Mouse (Mus musculus) heart, postnatal 0 days (tissue): Measurements from ENCODE around the gene Eef1akmt3. TPM values are rescaled to one million over a fixed set of nuclear protein-coding genes. Genes with fewer than 3 reads are reported as not detected.

Experiments used
- ATAC-seq: fragments of 200-750 bp; cut with Nextera tagmentation; 2 replicates; pipeline ENCODE4 v1.8.0; 2017; ENCODE audit warnings: low read depth, moderate number of reproducible peaks, moderate library complexity; ENCODE audit not compliant: insufficient read depth
- DNase-seq: peaks from one replicate; pipeline ENCODE4 v3.0.0-alpha.2; 2016; ENCODE audit warnings: low spot score
- H3K27ac ChIP-seq: fragments of 300-500 bp; sonication (generic); 2 replicates; pipeline ENCODE4 v1.5.1; 2014; ENCODE audit warnings: low read depth, mild to moderate bottlenecking
- H3K27me3 ChIP-seq: fragments of 300-500 bp; sonication (generic); 2 replicates; pipeline ENCODE4 v1.6.1; 2014; ENCODE audit warnings: low read length, mixed read lengths; ENCODE audit not compliant: control insufficient read depth, insufficient read depth
- H3K36me3 ChIP-seq: fragments of 300-500 bp; sonication (generic); replicated peaks from 2 replicates; pipeline ENCODE4 v1.6.1; 2014; ENCODE audit warnings: low read length, mixed read lengths; ENCODE audit not compliant: control insufficient read depth, insufficient read depth
- H3K4me1 ChIP-seq: fragments of 300-500 bp; sonication (generic); 2 replicates; pipeline ENCODE4 v1.6.1; 2014; ENCODE audit warnings: antibody characterized with exemption; ENCODE audit not compliant: control insufficient read depth, insufficient read depth
- H3K4me2 ChIP-seq: fragments of 300-500 bp; sonication (generic); 2 replicates; pipeline ENCODE4 v1.6.1; 2014; ENCODE audit warnings: low read depth, mild to moderate bottlenecking, low read length, moderate library complexity
- H3K4me3 ChIP-seq: fragments of 300-500 bp; sonication (generic); 2 replicates; pipeline ENCODE4 v1.5.1; 2014; ENCODE audit warnings: low read depth, low read length
- H3K9ac ChIP-seq: fragments of 300-500 bp; sonication (generic); replicated peaks from 2 replicates; pipeline ENCODE4 v1.6.1; 2014; ENCODE audit warnings: low read depth, low read length, mixed read lengths
- H3K9me3 ChIP-seq: fragments of 300-500 bp; sonication (generic); replicated peaks from 2 replicates; pipeline ENCODE4 v1.6.1; 2016; ENCODE audit warnings: low read length; ENCODE audit not compliant: control insufficient read depth
- CTCF ChIP-seq: IDR thresholded peaks from 2 replicates; pipeline ENCODE4 v1.5.1; 2016; ENCODE audit warnings: antibody characterized with exemption, control low read depth, low read depth
- EP300 ChIP-seq: IDR thresholded peaks from 2 replicates; pipeline ENCODE4 v1.6.1; 2016; ENCODE audit warnings: antibody characterized with exemption, low read depth
- WGBS: fragments of 180-500 bp; shearing (Covaris S2); extraction: QIAGEN DNeasy Blood & Tissue Kit; methylation state at CpG from one replicate; pipeline ENCODE4 v1.1.7; 2014; 5-methylcytosine and 5-hydroxymethylcytosine counted together
- polyA plus RNA-seq: library from polyadenylated mRNA; unstranded; fragments of >200 nt; fragmentation: Nextera tagmentation; extraction: Ambion mirVana; gene quantifications from 2 replicates; pipeline ENCODE4 v1.2.1, GENCODE M21; 2015
- total RNA-seq: library from RNA; depleted of rRNA; stranded (reverse); fragments of >200 nt; gene quantifications from 2 replicates; pipeline ENCODE4 v1.2.3, GENCODE M21; 2014; ENCODE audit warnings: low replicate concordance

The Eef1akmt3 gene
- total and polyA plus RNA-seq, 2 experiments from 2014 or later, result 0.18 TPM; not detected in 1

DNA sequence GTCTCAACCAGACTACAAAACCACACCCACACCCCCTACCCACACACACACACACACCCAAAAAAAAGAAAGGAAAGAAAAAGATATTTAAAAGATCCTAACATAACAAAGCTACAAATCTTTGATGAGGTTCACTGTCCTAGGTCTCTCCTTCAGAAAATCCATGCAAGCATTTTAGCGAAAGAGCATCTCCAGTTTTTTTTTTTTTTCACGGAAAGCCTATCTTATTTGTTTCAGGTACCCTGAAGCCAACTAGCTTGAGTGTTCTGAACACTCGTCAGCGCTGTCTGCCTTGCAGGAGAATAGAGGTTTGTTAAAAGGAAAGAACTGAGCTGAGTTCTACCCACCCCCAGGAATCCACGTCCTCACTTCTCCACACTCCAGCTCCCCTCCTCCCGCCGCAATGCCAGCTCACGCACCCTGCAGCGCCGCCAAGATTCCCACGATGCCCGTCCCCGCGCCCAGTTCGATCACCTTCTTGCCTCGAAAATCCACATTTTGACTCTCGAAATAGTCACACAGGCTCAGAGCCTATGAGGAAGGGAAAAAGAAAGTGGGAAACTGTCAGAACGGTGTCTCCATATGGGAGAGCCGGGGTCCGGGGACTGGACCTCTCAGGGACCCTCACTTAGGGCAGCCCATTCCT lies 621 bp downstream of the Eef1akmt3 start:
- 1% methylated on average over 20 of the region's 20 CpGs for WGBS
- peaks cover 7% of the 10 kb centered on the region; the same call in 1 of the 2 replicates for H3K36me3 ChIP-seq
- no peak for ATAC-seq

DNA sequence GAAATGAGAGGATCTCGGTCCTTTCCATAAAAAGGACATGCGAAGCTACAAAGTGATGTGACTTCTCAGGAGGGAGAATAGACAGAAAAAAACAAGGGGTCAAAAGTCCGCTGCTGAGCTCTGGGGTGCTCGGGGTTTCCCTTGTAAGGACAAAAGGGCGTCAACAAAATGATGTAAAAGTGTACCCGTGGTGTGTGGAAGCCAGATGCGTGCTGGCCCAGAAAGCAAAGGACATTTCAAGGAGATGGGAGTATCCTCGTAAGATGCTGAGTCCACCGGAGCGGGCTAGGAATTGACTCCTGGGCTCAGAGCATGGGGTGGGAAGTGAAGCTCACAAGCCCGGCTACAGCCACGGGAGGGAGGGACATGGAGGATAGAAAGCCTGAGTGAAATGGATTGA lies 3.7 kb downstream of the Eef1akmt3 start:
- Histone ChIP-seq H3K4me2 (no peak overlapping the region), H3K27ac (no peak overlapping the region), H3K27me3 (peaks cover 10% of the 10 kb centered on the region; the same call in 1 of the 2 replicates), H3K9ac (no peak overlapping the region), H3K4me1 (peaks cover 11% of the 10 kb centered on the region; the same call in 1 of the 2 replicates), H3K36me3 (no peaks in the 10 kb centered on the region), H3K9me3 (no peaks in the 10 kb centered on the region), H3K4me3 (no peak overlapping the region)
- DNase-seq (no peak), ATAC-seq (no peak)
- 66% methylated on average over 12 of the region's 12 CpGs for WGBS
- no peak for TF ChIP-seq EP300
- no peak for TF ChIP-seq CTCF

More for the DNA sequence above, 621 bp downstream of the Eef1akmt3 start:
- Histone ChIP-seq H3K4me2 (peak overlapping the region; percentile 96), H3K27me3 (peaks cover 10% of the 10 kb centered on the region; the same call in 1 of the 2 replicates), H3K9ac (peak overlapping the region; percentile 49), H3K27ac (no peak overlapping the region), H3K4me1 (peaks cover 11% of the 10 kb centered on the region; the same call in 1 of the 2 replicates), H3K9me3 (no peaks in the 10 kb centered on the region), H3K4me3 (peak overlapping the region; percentile 79)
- no peak for DNase-seq
- TF ChIP-seq EP300 (no peak), CTCF (no peak)

DNA sequence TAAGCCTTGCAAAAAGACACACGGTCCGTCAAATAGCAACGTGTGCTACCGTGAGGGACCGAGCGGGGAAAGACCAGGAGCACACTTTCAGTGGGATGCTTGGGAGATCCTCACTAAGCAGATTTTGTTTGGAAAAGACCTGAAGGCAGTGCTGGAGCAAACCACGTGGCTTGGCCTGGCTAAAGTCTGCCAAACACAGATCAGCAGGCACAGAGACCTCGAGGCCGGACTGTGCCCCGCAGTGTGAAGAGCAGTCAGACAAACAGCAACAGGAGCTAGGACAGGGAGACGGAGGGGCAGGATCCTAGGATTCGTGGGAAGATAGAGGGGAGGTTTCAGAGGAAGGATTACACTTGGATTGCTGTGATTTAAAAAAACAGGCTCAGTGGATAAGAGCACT lies 5.0 kb downstream of the Eef1akmt3 start:
- H3K9ac ChIP-seq, result no peak overlapping the region
- TF ChIP-seq EP300 (no peak), CTCF (no peak)
- 79% methylated on average over 12 of the region's 12 CpGs for WGBS
- H3K4me3 ChIP-seq, result no peak overlapping the region
- H3K4me2 ChIP-seq, result no peak overlapping the region
- peaks cover 10% of the 10 kb centered on the region; the same call in 1 of the 2 replicates for H3K27me3 ChIP-seq
- no peaks in the 10 kb centered on the region for H3K36me3 ChIP-seq
- ATAC-seq, result no peak
- H3K27ac ChIP-seq, result no peak overlapping the region
- no peak for DNase-seq
- H3K4me1 ChIP-seq, result peaks cover 3% of the 10 kb centered on the region; the same call in 1 of the 2 replicates
- no peaks in the 10 kb centered on the region for H3K9me3 ChIP-seq

DNA sequence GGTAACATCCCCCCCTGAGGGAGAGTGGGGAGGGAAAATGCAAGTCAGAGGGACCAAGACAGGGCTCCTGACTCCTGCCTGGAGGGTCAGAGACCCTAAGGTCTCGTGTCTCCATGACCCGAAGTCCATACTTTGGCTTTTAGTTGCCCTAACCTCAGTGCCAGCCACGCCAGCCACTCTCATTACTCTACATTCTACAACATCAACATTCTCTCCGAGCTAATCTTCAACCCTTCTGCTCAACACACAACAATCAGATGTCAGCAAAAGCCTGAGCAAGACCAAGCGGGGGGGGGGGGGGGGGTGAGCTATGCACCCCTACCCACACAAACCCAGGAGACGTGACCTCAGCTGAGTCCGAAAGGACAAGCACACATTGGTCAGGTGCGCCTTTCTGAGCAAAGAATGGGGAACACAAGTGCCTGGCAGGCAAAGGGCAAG lies 8.0 kb downstream of the Eef1akmt3 start:
- no peaks in the 10 kb centered on the region for H3K4me1 ChIP-seq
- no peaks in the 10 kb centered on the region for H3K9me3 ChIP-seq
- TF ChIP-seq EP300 (no peak), CTCF (no peak)
- H3K27ac ChIP-seq, result no peak overlapping the region
- peaks cover 9% of the 10 kb centered on the region for H3K36me3 ChIP-seq
- H3K4me2 ChIP-seq, result no peak overlapping the region
- WGBS, result 74% methylated on average over 8 of the region's 8 CpGs
- no peaks in the 10 kb centered on the region for H3K27me3 ChIP-seq
- no peak overlapping the region for H3K9ac ChIP-seq
- DNase-seq (no peak), ATAC-seq (no peak)
- no peak overlapping the region for H3K4me3 ChIP-seq

DNA sequence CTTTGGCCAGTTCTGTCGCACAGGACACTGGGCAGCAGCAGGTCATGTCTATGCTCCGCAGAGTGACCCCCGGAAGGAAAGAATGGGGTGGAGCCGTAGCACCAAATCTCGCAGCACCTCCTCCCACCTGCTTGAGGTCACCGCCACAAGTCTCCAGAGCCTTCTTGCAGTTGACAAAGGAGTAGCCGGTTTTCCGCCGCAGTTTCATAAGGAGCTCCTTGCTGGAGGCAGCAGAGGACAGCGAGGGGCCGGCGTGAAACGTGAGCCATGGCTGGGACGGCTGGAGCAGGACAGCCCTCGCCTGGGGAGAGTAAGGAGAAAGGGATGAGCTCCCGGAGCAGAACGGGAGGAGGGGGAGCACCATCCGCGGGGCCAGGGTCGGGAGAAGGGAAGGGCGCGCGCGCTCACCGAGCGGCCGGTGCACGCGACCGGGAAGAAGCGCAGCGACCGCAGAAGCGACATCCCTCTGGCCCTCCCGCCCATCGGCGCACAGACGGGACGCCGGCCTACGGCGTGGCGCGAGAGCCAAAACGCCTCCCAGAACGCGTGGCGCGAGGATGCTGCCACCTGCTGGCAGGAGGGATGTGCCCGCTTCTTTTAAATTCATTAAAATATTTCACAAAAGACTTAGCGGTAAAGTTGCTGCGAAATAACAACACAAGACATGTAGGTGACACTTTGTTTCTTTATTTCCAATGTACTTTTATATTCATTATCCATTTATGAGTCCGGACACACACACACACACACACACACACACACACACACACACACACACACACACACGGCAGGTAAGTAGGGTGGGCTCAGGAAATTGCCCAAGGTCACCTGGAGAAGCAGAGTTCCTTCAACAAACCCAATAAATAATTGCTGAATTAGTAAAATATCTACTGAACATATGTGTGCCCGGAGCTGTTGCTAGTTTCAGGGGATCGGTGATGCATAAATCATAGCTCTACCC lies 10.7 kb downstream of the Eef1akmt3 start, which contains the start of gene Tsfm:
Gene Tsfm, minus strand, starts transcription at position 505 of the 961 bp plus-strand sequence.
- peak within 1 kb of the TSS; percentile 61 for H3K27ac ChIP-seq
- peak within 1 kb of the TSS; percentile 86 for H3K4me2 ChIP-seq
- H3K4me3 ChIP-seq, result peak within 1 kb of the TSS; percentile 86
- peak within 1 kb of the TSS; percentile 71 for H3K9ac ChIP-seq
- WGBS, result 6% methylated on average over 56 of the region's 56 CpGs
- H3K9me3 ChIP-seq, result no peaks in the 10 kb centered on the region
- peaks cover 36% of the 10 kb centered on the region for H3K36me3 ChIP-seq
- TF ChIP-seq CTCF (peak; percentile 92), EP300 (peak; percentile 32; the same call in 1 of the 2 replicates)
- H3K27me3 ChIP-seq, result no peaks in the 10 kb centered on the region
- ATAC-seq (peak; percentile 88), DNase-seq (peak; percentile 87)
- no peaks in the 10 kb centered on the region for H3K4me1 ChIP-seq
